Mouse (Mus musculus) splenic B cell, adult 2 months (primary cell): Measurements from ENCODE around the gene Cul4a.

Experiments used
- DNase-seq: peaks from one replicate; pipeline ENCODE4 v3.0.0-alpha.2; 2011; ENCODE audit warnings: low read depth, low spot score
- H3K27me3 ChIP-seq: 2 replicates; pipeline ENCODE4 v1.6.1; 2012; ENCODE audit warnings: mild to moderate bottlenecking, low read length, moderate library complexity, mixed read lengths; ENCODE audit not compliant: control insufficient read depth, poor library complexity, insufficient read depth, severe bottlenecking
- H3K36me3 ChIP-seq: 2 replicates; pipeline ENCODE4 v1.6.1; 2012; ENCODE audit warnings: mild to moderate bottlenecking, low read length, moderate library complexity, mixed read lengths; ENCODE audit not compliant: control insufficient read depth, poor library complexity, insufficient read depth, severe bottlenecking

Gene Cul4a

DNA sequence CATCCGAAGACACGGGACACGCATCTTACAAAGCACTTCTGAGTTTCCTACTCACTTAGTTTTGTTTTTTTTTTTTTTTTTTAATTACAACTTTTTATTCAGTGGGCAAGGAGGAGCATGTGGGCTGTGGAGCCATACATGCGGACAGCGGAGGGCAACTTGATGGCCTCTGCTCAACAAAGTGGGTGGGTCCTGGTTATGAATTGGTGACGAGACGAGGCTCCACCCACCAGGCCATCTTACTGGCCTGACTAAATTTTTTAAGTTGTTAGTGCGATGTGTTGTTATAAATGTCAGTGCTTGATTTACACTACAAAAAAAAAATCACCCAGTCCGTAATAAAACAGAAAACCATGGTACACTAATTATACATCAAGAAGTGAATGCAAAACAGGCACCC, 75.0 kb downstream of the Cul4a start:
- DNase-seq = no peak
- Histone ChIP-seq H3K36me3 (no peaks in the 10 kb centered on the region), H3K27me3 (no peaks in the 10 kb centered on the region)

DNA sequence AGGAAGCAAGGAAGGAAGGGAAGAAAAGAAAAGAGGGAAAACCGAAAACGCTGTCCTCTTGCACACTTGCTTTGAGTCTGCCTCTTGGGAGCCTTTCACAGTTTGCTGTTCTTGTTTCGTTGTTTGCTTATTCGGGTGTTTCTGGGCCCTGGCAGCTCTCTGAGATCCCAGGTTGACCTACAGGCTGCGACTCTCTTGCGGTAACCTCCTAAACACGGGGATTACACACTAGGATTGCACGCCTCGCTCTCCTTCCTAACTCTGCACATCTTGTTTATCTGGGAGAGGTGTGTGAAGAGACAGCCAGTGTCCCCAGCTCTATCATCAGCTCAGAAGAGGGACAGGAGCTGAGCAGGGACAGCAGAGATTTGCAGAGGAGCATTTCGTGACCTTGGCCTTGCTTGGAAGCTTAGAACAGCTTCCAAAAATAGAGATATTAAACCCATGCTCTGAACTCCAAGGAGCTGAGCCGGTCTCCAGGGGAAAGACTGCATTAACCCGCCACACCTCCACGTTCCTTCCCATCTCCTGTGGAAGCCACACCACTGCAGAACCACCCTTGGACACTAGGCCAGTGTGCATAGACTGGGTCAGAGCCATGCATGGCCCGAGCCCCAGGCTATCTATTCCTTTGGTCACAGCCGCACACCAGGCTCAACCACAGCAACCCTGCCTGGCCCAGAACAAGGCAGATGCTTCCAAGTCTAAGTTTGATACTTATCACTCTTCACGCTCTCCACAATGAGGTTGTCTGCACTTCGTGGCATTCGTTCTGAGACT, 75.7 kb downstream of the Cul4a start:
- Histone ChIP-seq H3K27me3 (no peaks in the 10 kb centered on the region), H3K36me3 (no peaks in the 10 kb centered on the region)
- DNase-seq = no peak

DNA sequence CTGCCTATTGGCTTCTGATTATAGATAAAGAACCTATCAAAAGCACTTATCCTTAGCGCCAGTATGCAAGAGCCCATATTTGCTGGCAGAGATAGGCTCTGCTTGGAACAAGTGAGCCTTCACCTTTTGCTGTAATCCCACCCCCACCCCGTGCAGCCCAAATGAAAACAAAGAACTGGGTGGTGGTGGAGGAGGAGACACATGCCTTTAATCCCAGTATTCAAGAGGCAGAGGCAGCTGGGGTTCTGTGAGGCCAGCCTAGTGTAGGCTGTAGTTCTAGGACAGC, 76.2 kb downstream of the Cul4a start:
- no peaks in the 10 kb centered on the region for H3K36me3 ChIP-seq
- DNase-seq = no peak
- H3K27me3 ChIP-seq = no peaks in the 10 kb centered on the region

DNA sequence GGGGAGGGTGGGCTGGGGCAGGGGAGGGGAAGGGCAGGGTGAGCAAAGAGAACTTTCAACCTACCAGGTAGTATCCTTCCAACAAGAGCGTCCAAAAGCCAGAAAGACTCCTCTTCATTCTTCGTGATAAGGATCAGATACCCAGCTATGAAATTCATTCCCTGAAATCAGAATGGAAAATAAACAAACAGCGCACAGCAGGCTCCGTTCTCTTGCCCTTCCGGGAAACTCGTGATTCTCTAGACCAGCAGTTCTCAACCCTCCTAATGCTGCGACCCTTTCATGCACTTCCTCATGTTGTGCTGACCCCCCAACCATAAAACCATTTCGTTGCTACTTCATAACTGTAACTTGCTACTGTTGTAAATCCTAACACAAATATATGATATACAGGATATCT, 81.4 kb downstream of the Cul4a start:
- no peak for DNase-seq
- no peaks in the 10 kb centered on the region for H3K27me3 ChIP-seq
- H3K36me3 ChIP-seq = no peaks in the 10 kb centered on the region

DNA sequence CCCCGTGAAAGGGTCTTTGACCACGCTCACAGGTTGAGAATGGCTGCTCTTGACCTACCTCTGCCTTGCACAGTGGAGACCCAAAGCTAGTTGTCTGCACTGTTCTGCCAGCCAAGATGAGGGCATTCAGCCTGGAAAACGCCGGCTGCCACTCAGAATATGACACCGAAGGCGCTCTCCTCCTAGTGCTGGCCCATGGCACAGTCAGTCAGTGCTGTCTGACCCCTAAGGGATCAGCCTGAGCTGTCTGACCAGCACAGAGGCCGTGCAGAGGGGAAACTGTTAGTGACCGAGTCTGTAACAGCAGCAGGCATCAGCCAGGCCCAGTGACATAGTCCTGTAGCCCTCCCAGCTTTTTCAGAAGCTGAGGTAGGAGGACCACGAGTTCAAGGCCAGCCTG, 81.8 kb downstream of the Cul4a start:
- no peak for DNase-seq
- Histone ChIP-seq H3K36me3 (no peaks in the 10 kb centered on the region), H3K27me3 (no peaks in the 10 kb centered on the region)

DNA sequence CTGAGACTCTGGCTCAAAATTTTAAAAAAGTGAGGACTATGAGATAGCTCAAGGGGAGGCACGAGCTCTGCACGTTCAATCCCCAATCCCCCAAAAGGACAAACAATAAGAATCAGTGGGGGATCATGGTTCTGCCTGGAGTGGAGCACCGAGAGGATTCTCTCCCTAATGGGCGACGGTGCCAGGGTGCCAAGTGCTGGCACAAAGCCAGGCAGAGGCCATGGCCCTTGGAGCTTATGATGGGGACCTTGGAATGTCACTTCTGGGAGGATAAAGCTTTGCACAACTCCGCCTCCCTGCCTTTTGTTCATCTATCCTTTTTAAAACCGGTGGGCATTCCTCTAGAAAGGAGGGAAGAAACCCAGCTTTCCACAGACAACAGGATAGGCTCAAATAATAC, 82.2 kb downstream of the Cul4a start:
- H3K36me3 ChIP-seq = no peaks in the 10 kb centered on the region
- DNase-seq = no peak
- no peaks in the 10 kb centered on the region for H3K27me3 ChIP-seq

DNA sequence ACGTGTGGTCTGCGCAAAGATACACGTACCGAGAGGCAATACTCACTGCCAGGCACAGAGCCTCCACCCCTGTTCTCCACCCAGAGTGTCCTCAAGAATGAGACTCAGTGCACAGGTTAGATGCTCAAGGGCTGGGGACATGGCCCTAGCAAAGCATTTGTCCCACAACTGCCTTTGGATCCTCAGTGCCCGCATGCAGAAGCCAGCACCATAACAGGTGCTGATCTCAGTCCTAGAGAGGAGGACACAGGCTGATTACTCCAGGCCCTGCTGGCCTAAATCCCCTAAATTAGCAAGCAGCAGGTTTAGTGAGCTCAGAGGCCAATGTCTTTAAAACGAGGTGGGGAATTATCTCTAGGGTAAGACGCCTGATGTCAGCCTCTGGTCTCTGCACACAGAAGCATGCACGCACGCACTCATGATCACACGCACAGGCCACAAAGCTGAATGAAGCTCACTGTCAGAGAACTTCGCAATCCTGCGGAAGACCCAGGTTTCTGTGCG, 82.7 kb downstream of the Cul4a start:
- no peak for DNase-seq
- no peaks in the 10 kb centered on the region for H3K36me3 ChIP-seq
- no peaks in the 10 kb centered on the region for H3K27me3 ChIP-seq

DNA sequence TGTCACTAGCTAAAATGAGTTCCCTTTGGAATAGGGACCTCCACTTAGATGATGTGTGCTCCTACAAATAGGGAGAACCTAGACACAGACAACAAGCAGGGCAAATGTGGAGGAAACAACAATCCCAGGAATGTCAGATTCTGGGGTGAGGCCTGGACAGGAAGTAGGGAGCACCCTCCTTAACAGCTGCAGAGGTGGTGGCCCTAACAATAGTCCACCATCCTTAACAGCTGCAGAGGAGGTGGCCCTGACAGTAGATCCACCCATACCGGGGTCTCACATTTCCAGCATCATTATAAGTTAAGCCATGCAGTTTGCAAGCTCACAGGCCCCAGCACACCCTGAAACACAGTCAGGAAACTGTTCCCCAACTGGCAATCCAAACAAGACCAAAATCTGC, 83.4 kb downstream of the Cul4a start:
- no peaks in the 10 kb centered on the region for H3K36me3 ChIP-seq
- no peak for DNase-seq
- H3K27me3 ChIP-seq = no peaks in the 10 kb centered on the region

DNA sequence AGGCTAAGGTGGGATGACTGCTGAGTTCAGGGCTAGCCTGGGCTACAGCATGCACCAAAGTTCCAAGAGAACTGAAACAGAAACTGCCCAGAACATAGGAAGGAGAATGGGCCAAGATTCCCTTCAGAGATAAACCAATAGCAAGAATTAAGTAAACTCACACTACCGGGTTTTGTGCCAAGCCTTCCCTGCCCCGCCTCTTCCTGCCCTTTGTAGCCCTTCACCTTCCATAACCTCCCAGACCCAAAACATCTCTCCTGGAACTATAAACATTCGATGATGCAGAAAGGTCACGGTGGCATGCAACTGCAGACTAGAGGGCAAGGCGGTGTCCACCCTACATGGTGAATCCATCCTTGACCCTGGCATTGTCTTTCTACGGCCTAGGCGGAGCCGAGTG, 84.8 kb downstream of the Cul4a start:
- no peak for DNase-seq
- H3K27me3 ChIP-seq = no peaks in the 10 kb centered on the region
- no peaks in the 10 kb centered on the region for H3K36me3 ChIP-seq

DNA sequence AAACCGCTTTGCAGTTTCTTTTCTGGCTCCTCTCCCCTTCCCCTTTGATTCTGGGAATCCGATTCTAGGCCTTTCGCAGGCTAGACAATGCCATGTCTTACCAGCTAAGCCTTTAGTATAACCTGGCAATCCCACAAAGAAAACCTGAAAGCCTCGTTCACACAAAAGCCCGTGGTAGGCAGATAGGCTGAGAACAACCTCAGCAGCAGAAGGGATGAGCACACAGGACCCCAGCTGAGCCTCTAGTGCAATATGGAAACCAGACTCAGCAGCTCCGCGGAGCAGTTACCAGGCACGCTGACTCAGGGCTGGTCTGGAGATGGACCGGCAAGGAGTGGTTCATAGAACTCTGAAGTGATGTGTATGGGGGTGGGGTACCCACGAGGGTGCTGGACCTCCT, 89.4 kb downstream of the Cul4a start:
- H3K27me3 ChIP-seq = no peaks in the 10 kb centered on the region
- H3K36me3 ChIP-seq = no peaks in the 10 kb centered on the region
- no peak for DNase-seq

DNA sequence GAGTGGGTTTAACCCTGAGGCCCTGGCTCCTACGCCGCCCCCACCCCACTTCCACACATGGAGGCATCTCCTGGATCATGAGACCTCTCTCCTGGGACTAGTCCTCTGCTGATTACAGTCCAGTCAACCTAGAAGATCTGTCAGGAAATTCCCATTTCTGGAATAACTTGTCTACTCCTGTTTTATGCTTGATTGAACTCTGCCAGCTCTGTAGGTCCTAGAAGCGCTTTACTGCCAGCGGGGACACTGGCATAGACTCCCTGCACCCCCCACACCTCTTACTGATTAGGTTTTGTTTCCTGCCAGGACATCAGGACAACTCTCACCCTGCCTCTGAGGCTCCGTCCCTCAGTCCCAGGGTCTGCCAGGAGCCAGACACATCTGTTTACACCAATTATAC, 92.1 kb downstream of the Cul4a start:
- no peak for DNase-seq
- Histone ChIP-seq H3K36me3 (no peaks in the 10 kb centered on the region), H3K27me3 (no peaks in the 10 kb centered on the region)
